Mouse (Mus musculus) neural tube, embryonic 14.5 days (tissue): Measurements from ENCODE around the gene Mto1. TPM values are rescaled to one million over a fixed set of nuclear protein-coding genes. Genes with fewer than 3 reads are reported as not detected.
"Not testable (repeated sequence)": the region's sequence is repeated elsewhere in the genome, so short reads cannot be mapped to it uniquely, and the experiment has no call there.

ENCODE experiments used
- ATAC-seq: fragments of 200-750 bp; cut with Nextera tagmentation; 2 replicates; pipeline ENCODE4 v1.8.0; 2017; ENCODE audit warnings: low read depth, mild to moderate bottlenecking, moderate TSS enrichment, moderate library complexity
- H3K27ac ChIP-seq: fragments of 300-500 bp; sonication (generic); 2 replicates; pipeline ENCODE4 v1.5.1; 2014; ENCODE audit warnings: low read depth, mild to moderate bottlenecking, control low read depth, low read length, moderate library complexity, mixed read lengths
- H3K27me3 ChIP-seq: fragments of 300-500 bp; sonication (generic); 2 replicates; pipeline ENCODE4 v1.6.1; 2014; ENCODE audit warnings: low read length; ENCODE audit not compliant: control insufficient read depth, insufficient read depth
- H3K36me3 ChIP-seq: fragments of 300-500 bp; sonication (generic); 2 replicates; pipeline ENCODE4 v1.6.1; 2014; ENCODE audit warnings: low read length, mixed read lengths; ENCODE audit not compliant: control insufficient read depth, insufficient read depth
- H3K4me1 ChIP-seq: fragments of 300-500 bp; sonication (generic); 2 replicates; pipeline ENCODE4 v1.6.1; 2014; ENCODE audit warnings: low read length; ENCODE audit not compliant: control insufficient read depth, insufficient read depth
- H3K4me2 ChIP-seq: fragments of 300-500 bp; sonication (generic); 2 replicates; pipeline ENCODE4 v1.6.1; 2014; ENCODE audit warnings: mild to moderate bottlenecking, low read depth, low read length, control low read depth
- H3K4me3 ChIP-seq: fragments of 300-500 bp; sonication (generic); 2 replicates; pipeline ENCODE4 v1.5.1; 2014; ENCODE audit warnings: low read depth, low read length, control low read depth, mixed read lengths
- H3K9ac ChIP-seq: fragments of 300-500 bp; sonication (generic); replicated peaks from 2 replicates; pipeline ENCODE4 v1.6.1; 2014; ENCODE audit warnings: low read depth, mild to moderate bottlenecking, control low read depth, low read length, mixed read lengths
- H3K9me3 ChIP-seq: fragments of 300-500 bp; sonication (generic); 2 replicates; pipeline ENCODE4 v1.6.1; 2016; ENCODE audit warnings: low read length; ENCODE audit not compliant: control insufficient read depth
- WGBS: fragments of 180-500 bp; shearing (Covaris S2); extraction: QIAGEN DNeasy Blood & Tissue Kit; methylation state at CpG from one replicate; pipeline ENCODE4 v1.1.7; 2014; 5-methylcytosine and 5-hydroxymethylcytosine counted together
- polyA plus RNA-seq: library from polyadenylated mRNA; unstranded; fragments of >200 nt; fragmentation: Nextera tagmentation; extraction: Ambion mirVana; gene quantifications from 2 replicates; pipeline ENCODE4 v1.2.1, GENCODE M21; 2014

Gene Mto1
- polyA plus RNA-seq, 1 experiment from 2014 or later = 32.0 TPM

DNA sequence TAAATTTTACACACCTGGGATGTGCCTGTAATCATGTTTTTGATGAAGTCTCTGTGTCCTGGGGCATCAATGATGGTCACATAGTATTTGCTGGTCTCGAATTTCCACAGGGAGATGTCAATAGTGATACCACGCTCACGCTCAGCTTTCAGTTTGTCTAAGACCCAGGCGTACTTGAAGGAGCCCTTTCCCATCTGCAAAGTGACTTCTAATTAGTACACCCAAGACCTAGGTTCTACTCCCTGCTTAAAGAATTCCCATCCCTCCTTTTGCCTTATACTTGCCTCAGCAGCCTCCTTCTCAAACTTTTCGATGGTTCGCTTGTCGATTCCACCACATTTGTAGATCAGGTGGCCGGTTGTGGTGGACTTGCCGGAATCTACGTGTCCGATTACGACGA lies 32.2 kb downstream of the Mto1 start:
- not testable (repeated sequence) for H3K27ac ChIP-seq, ATAC-seq

DNA sequence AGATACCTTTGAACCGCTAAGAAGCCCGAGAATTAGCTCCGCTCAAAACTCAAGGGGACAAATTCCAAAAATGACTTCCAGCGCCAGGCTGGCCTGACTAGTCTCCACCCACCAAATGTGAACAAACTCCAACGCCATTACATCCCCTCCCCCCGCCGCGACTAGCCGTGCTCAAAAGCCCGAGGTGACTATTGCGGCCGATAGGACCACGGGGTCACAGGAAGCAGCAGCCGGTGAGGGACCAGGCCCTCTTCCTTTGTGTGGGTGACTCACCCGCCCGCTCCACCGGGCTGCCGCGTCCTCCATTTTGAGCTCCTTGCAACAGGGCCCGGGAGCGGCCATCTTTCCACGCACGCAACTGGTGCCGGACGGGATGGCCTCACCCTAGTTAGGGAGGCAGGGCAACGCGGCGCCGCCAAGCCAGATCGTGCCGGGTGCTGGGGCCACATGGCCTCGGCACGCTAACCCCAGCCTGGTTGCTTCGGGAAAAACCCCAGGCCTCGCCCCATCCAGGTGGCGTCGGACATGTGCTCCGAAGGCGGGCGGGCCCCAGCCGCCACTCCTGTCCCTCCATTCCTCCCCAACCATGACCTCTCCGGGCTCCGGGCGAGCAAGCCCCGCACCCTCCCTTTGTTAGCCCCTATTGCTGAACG lies 32.8 kb downstream of the Mto1 start:
- H3K27ac ChIP-seq = peak overlapping the region; percentile 95
- H3K4me1 ChIP-seq = peaks cover 13% of the 10 kb centered on the region
- H3K4me2 ChIP-seq = peak overlapping the region; percentile 53
- H3K4me3 ChIP-seq = peak overlapping the region; percentile 51
- ATAC-seq = peak; percentile 39
- H3K9ac ChIP-seq = peak overlapping the region; percentile 91
- peaks cover 25% of the 10 kb centered on the region for H3K36me3 ChIP-seq
- under 1% methylated on average over 45 of the region's 46 CpGs for WGBS
- no peaks in the 10 kb centered on the region for H3K9me3 ChIP-seq
- H3K27me3 ChIP-seq = no peaks in the 10 kb centered on the region

More for the DNA sequence above, 32.2 kb downstream of the Mto1 start:
- H3K4me1 ChIP-seq = peaks cover 13% of the 10 kb centered on the region
- peak overlapping the region; percentile 51 for H3K4me3 ChIP-seq
- H3K9me3 ChIP-seq, H3K27me3 ChIP-seq: not testable (repeated sequence)
- H3K36me3 ChIP-seq = peaks cover 25% of the 10 kb centered on the region
- peak overlapping the region; percentile 53 for H3K4me2 ChIP-seq
- WGBS = 0% methylated on average over 13 of the region's 13 CpGs
- peak overlapping the region; percentile 91 for H3K9ac ChIP-seq

DNA sequence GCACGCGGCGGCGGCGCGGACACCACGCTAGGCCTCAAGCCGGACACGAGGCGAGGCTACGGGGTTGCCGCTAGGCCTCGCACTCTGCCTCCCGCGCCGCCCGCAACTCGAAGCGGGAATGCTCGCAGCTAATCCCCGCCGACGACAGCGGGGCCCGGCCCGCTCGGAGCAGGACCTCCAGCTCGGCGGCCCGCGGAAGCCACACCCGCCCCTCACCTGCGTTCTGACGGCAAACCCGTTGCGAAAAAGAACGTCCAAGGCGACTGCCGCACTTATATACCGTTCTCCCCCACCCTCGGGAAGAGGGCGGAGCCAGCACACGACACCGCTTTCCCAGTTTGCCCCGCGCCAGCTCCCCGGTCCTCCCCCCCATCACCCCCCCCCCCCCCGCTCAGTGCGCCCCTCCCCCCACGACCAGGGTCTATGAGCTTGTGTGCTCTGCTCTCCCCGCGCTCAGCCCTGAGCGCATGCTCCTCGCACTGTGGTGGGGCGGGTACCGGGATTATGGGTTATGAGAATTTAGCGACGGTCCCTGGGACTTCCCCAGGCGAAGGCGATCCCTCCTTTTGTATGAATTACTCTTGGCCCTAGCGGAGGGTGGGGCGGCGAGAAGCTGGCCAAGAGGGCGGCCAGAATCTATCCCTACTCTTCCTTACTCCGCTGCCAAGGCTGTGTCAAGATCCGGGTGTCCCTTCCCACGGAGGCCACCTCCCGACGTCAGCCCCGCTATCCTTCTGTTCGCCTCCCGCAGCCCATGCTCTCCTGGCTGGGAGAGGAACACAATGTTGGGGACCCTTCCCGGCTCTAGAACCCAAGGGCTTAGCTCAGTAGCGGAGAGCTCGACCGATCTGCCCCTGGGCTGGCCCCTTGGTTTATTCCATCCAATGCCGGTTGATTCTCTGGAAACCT lies 33.7 kb downstream of the Mto1 start:
- ATAC-seq = peak; percentile 99
- Histone ChIP-seq H3K4me1 (peaks cover 13% of the 10 kb centered on the region), H3K9me3 (no peaks in the 10 kb centered on the region), H3K9ac (peak overlapping the region; percentile 92), H3K4me3 (peak overlapping the region; percentile 51), H3K27ac (peak overlapping the region; percentile 99), H3K36me3 (peaks cover 19% of the 10 kb centered on the region), H3K27me3 (no peaks in the 10 kb centered on the region), H3K4me2 (peak overlapping the region; percentile 53)
- under 1% methylated on average over 73 of the region's 77 CpGs for WGBS

DNA sequence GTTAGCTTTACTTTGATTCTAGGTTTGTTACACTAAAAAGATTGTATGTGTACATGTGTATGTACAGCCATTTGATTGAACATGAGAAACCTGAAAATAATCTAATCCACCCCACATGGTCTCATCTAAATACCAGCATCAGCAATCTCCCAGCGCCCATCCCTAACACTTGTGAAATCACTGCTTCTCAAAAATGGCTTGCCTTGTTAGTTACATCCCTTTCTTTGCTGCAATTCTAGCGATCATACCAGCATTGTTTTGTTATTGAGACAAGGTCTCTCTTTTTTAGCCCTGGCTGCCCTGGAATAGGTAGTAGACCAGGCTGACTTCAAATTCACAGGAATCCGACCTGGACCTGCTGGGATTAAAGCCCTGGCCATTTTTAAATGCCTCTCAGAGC lies 34.4 kb downstream of the Mto1 start:
- no peak for ATAC-seq
- WGBS = 11% methylated on average over 3 of the region's 3 CpGs

DNA sequence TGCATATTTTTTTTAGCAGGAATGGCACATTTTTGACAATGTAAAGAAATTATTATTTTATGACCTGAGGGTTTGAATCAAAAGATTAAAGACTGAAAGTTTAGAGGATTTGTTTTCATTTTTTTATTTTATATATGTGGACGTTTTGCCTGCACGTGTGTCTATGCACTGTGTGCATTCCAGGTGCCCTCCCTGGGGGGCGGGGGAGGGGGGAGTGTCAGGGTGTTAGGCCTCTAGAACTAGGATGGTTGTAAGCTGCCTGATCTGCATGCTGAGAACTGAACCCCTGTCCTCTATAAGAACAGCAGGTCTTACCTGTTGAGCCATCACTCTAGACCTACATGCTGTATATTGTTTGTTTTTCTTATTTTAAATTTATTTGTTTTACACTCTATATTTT lies 36.7 kb downstream of the Mto1 start:
- Histone ChIP-seq H3K27ac (no peak overlapping the region), H3K4me1 (peaks cover 15% of the 10 kb centered on the region), H3K4me2 (no peak overlapping the region), H3K4me3 (no peak overlapping the region), H3K9me3 (no peaks in the 10 kb centered on the region), H3K36me3 (no peaks in the 10 kb centered on the region), H3K27me3 (no peaks in the 10 kb centered on the region), H3K9ac (no peak overlapping the region)
- WGBS = 82% methylated on average over 3 of the region's 3 CpGs
- ATAC-seq = no peak

More for the DNA sequence above, 34.4 kb downstream of the Mto1 start:
- H3K9ac ChIP-seq = peak overlapping the region; percentile 92
- no peaks in the 10 kb centered on the region for H3K27me3 ChIP-seq
- H3K4me3 ChIP-seq = peak overlapping the region; percentile 51
- H3K36me3 ChIP-seq = peaks cover 13% of the 10 kb centered on the region; the same call in 1 of the 2 replicates
- H3K4me1 ChIP-seq = peaks cover 13% of the 10 kb centered on the region
- peak overlapping the region; percentile 53 for H3K4me2 ChIP-seq
- no peaks in the 10 kb centered on the region for H3K9me3 ChIP-seq
- H3K27ac ChIP-seq = peak overlapping the region; percentile 99

GRCm38 (mm10) chr9:78488021-78488420 lies 40.0 kb downstream of the Mto1 start:
- not testable (repeated sequence) for H3K27me3 ChIP-seq, ATAC-seq, H3K27ac ChIP-seq, H3K9ac ChIP-seq, H3K4me1 ChIP-seq, H3K4me3 ChIP-seq, H3K9me3 ChIP-seq, H3K36me3 ChIP-seq, H3K4me2 ChIP-seq
- 97% methylated on average over 5 of the region's 5 CpGs for WGBS

GRCm38 (mm10) chr9:78488890-78489420 lies 40.9 kb downstream of the Mto1 start, which contains the start of gene Eef1a1:
Eef1a1 (minus strand) TSS chr9:78489151.
- Histone ChIP-seq H3K27ac (peak within 1 kb of the TSS; percentile 16; the same call in 1 of the 2 replicates), H3K36me3 (no peaks in the 10 kb centered on the region), H3K4me1 (peaks cover 8% of the 10 kb centered on the region; the same call in 1 of the 2 replicates), H3K9ac (peak within 1 kb of the TSS; percentile 47), H3K4me3 (peak within 1 kb of the TSS; percentile 34), H3K9me3 (no peaks in the 10 kb centered on the region), H3K27me3 (no peaks in the 10 kb centered on the region), H3K4me2 (peak within 1 kb of the TSS; percentile 64)
- 3% methylated on average over 19 of the region's 20 CpGs for WGBS
- ATAC-seq = peak; percentile 62

DNA sequence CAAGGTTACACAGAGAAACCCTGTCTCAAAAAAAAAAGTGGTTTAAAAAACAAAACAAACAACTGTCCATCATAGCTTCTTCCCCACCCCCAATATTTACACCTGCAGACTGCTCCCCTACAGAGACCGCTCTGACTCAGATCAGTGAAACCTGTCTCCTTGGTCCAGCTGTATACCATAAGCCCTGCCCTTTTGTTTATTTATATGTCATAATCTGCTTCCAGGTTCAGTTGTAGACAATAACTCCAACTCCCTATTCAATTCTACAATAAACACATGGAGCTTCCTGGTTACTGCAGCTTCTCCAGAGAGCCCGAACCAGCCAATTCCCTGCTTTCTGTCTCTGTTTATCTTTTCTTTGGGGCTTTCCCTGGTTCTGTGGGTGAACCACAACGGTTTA lies 43.2 kb downstream of the Mto1 start:
- WGBS = 90% methylated on average over 3 of the region's 3 CpGs
- H3K4me3 ChIP-seq = no peak overlapping the region
- no peak for ATAC-seq
- H3K9ac ChIP-seq = no peak overlapping the region
- H3K4me2 ChIP-seq = no peak overlapping the region
- no peaks in the 10 kb centered on the region for H3K9me3 ChIP-seq
- no peaks in the 10 kb centered on the region for H3K36me3 ChIP-seq
- H3K27ac ChIP-seq = no peak overlapping the region
- no peaks in the 10 kb centered on the region for H3K27me3 ChIP-seq
- H3K4me1 ChIP-seq = peaks cover 8% of the 10 kb centered on the region; the same call in 1 of the 2 replicates
